In the genomic region with DNA sequence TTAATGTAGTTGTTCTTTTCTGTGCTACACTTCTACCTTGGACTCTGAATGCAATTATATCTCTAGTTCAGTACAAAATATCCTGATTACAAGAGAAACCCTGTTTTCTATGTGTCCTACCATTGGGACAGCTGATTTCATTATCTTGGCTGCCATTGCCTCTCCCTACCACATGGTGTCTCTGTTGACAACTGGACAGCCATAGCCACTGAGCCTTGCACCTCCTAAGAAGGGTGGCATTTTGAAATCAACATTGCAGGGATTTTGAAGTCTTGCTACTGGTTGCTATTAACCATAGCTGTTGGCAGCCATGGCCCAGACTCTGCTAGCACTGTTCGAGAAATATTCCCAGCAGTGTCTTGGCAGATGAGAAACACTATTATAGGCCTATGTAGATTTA, we compare ENCODE assay signal across 8 mouse cellular contexts. TPM values are rescaled to one million over a fixed set of nuclear protein-coding genes. Genes with fewer than 3 reads are reported as not detected.
DNase-seq lines count a peak whose midpoint lies in the region; ATAC-seq and TF ChIP-seq lines count a peak whose summit lies in the region.

No protein-coding gene starts in this region.

- no peak overlapping the region for H3K9ac ChIP-seq in liver, adult 2 months (ENCODE audit: low read depth, low read length)
- H3K9ac ChIP-seq in liver, embryonic 11.5 days (ENCODE audit: low read depth, low read length) = no peak overlapping the region
- H3K9ac ChIP-seq in intestine, embryonic 15.5 days = no peak overlapping the region
- H3K9ac ChIP-seq in midbrain, embryonic 11.5 days (ENCODE audit: low read length) = no peak overlapping the region

- peak; percentile 59 for DNase-seq in liver, adult 2 months (ENCODE audit: extremely low read depth, low read depth, low spot score)
- no peak for DNase-seq in liver, embryonic 11.5 days (ENCODE audit: low spot score)
- DNase-seq in cerebellum, adult 2 months = peak; percentile 36 to 52
- peak; percentile 2 to 37 for DNase-seq in left cerebral cortex, adult 8-10 months (ENCODE audit: low spot score in 2 of 2)
- DNase-seq in midbrain, embryonic 11.5 days (ENCODE audit: low spot score, missing footprints) = peak; percentile 78
- peak; percentile 9 to 56 for DNase-seq in right cerebral cortex, postnatal 36 days (ENCODE audit: low spot score in 2 of 2)

- H3K9me3 ChIP-seq in liver, embryonic 11.5 days (ENCODE audit: control insufficient read depth, low read length) = no peaks in the 10 kb centered on the region
- H3K9me3 ChIP-seq in intestine, embryonic 15.5 days = no peaks in the 10 kb centered on the region
- H3K9me3 ChIP-seq in midbrain, embryonic 11.5 days (ENCODE audit: control insufficient read depth, low read length) = no peaks in the 10 kb centered on the region

- no peaks in the 10 kb centered on the region for H3K4me1 ChIP-seq in liver, adult 2 months (ENCODE audit: control insufficient read depth, insufficient read depth, low read length)
- H3K4me1 ChIP-seq in liver, embryonic 11.5 days (replicated peaks; ENCODE audit: control insufficient read depth, insufficient read depth, low read length) = no peaks in the 10 kb centered on the region
- H3K4me1 ChIP-seq in cerebellum, adult 2 months (ENCODE audit: control insufficient read depth, insufficient read depth, low read length) = no peaks in the 10 kb centered on the region
- H3K4me1 ChIP-seq in intestine, embryonic 15.5 days (replicated peaks) = no peaks in the 10 kb centered on the region
- no peaks in the 10 kb centered on the region for H3K4me1 ChIP-seq in midbrain, embryonic 11.5 days (ENCODE audit: control insufficient read depth, insufficient read depth, low read length)

- no peak for TF ChIP-seq POLR2A in liver, adult 2 months (IDR thresholded peaks at IDR 0.05; ENCODE audit: extremely low read depth, insufficient read depth, low read length)
- no peak for TF ChIP-seq POLR2A in cerebellum, adult 2 months (IDR thresholded peaks at IDR 0.05; ENCODE audit: borderline replicate concordance, insufficient read depth, low read length)

- no peaks in the 10 kb centered on the region for H3K36me3 ChIP-seq in liver, adult 2 months (ENCODE audit: control insufficient read depth, insufficient read depth, low read length)
- H3K36me3 ChIP-seq in liver, embryonic 11.5 days (ENCODE audit: control insufficient read depth, insufficient read depth, low read length) = no peaks in the 10 kb centered on the region
- no peaks in the 10 kb centered on the region for H3K36me3 ChIP-seq in intestine, embryonic 15.5 days
- H3K36me3 ChIP-seq in midbrain, embryonic 11.5 days (ENCODE audit: control insufficient read depth, insufficient read depth, low read length) = no peaks in the 10 kb centered on the region

- no peak overlapping the region for H3K4me3 ChIP-seq in liver, adult 2 months (ENCODE audit: insufficient read depth, low read depth, low read length)
- no peak overlapping the region for H3K4me3 ChIP-seq in liver, embryonic 11.5 days (ENCODE audit: low read depth, low read length)
- H3K4me3 ChIP-seq in cerebellum, adult 2 months (replicated peaks; ENCODE audit: insufficient read depth, low read depth, low read length) = no peak overlapping the region
- no peak overlapping the region for H3K4me3 ChIP-seq in intestine, embryonic 15.5 days (replicated peaks)
- H3K4me3 ChIP-seq in midbrain, embryonic 11.5 days (ENCODE audit: low read depth, low read length) = no peak overlapping the region

- H3K4me2 ChIP-seq in liver, embryonic 11.5 days = no peak overlapping the region
- no peak overlapping the region for H3K4me2 ChIP-seq in intestine, embryonic 15.5 days (replicated peaks)
- no peak overlapping the region for H3K4me2 ChIP-seq in midbrain, embryonic 11.5 days

- no peak for ATAC-seq in liver, embryonic 11.5 days (replicated peaks; ENCODE audit: low FRiP score)
- peak; percentile 93 for ATAC-seq in frontal cortex, adult (ENCODE audit: low TSS enrichment)
- peak; percentile 59 for ATAC-seq in intestine, embryonic 15.5 days
- peak; percentile 85 for ATAC-seq in midbrain, embryonic 11.5 days (ENCODE audit: low FRiP score)

- no peak overlapping the region for H3K27ac ChIP-seq in liver, adult 2 months (replicated peaks; ENCODE audit: insufficient read depth, low read depth, low read length)
- H3K27ac ChIP-seq in liver, embryonic 11.5 days (ENCODE audit: low read depth, low read length) = no peak overlapping the region
- no peak overlapping the region for H3K27ac ChIP-seq in cerebellum, adult 2 months (ENCODE audit: insufficient read depth, low read length)
- H3K27ac ChIP-seq in intestine, embryonic 15.5 days = no peak overlapping the region
- H3K27ac ChIP-seq in midbrain, embryonic 11.5 days (ENCODE audit: low read depth, low read length) = no peak overlapping the region

- TF ChIP-seq CTCF in liver, adult 2 months (IDR thresholded peaks at IDR 0.05; ENCODE audit: low read depth, low read length) = peak; percentile 72
- peak; percentile 79 for TF ChIP-seq CTCF in cerebellum, adult 2 months (IDR thresholded peaks at IDR 0.05; ENCODE audit: borderline replicate concordance, insufficient read depth, low read depth, low read length)

- H3K79me2 ChIP-seq in liver, adult 2 months (ENCODE audit: control insufficient read depth, insufficient read depth, low read length) = no peaks in the 10 kb centered on the region

- WGBS in liver, adult 2 months = 35% methylated on average over 1 of the region's 1 CpGs
- WGBS in liver, embryonic 11.5 days = 37% methylated on average over 1 of the region's 1 CpGs
- WGBS in cerebellum, adult 2 months = 5% methylated on average over 1 of the region's 1 CpGs
- 31% methylated on average over 1 of the region's 1 CpGs for WGBS in intestine, embryonic 15.5 days
- whole genome bisulfite sequencing in midbrain, embryonic 11.5 days = 49% methylated on average over 1 of the region's 1 CpGs

- H3K27me3 ChIP-seq in liver, adult 2 months (ENCODE audit: control insufficient read depth, insufficient read depth, low read length) = no peaks in the 10 kb centered on the region
- H3K27me3 ChIP-seq in liver, embryonic 11.5 days (replicated peaks; ENCODE audit: control insufficient read depth, insufficient read depth, low read length) = no peaks in the 10 kb centered on the region
- no peaks in the 10 kb centered on the region for H3K27me3 ChIP-seq in cerebellum, adult 2 months (ENCODE audit: control insufficient read depth, insufficient read depth, low read length)
- no peaks in the 10 kb centered on the region for H3K27me3 ChIP-seq in intestine, embryonic 15.5 days (replicated peaks)
- H3K27me3 ChIP-seq in midbrain, embryonic 11.5 days (ENCODE audit: control insufficient read depth, insufficient read depth, low read length) = no peaks in the 10 kb centered on the region

RNA-seq across cellular contexts. Expression of a gene that starts 45.1 kb away (rescaled TPM):
- total RNA-seq in liver, adult 2 months (2014; rRNA removed) = 0.13 TPM in 1 of 2 replicates, not detected in the other
- not detected in 2 replicates for polyA plus RNA-seq in liver, adult 2 months (2012; rRNA removed)
- polyA plus RNA-seq in liver, embryonic 11.5 days (2014; fragmentation: Nextera tagmentation; extraction: Ambion mirVana) = 2.4 and 3.8 TPM in 2 replicates
- 183 and 192 TPM in 2 replicates for polyA plus RNA-seq in cerebellum, adult 2 months (2012; rRNA removed)
- 2.4 and 3.9 TPM in 2 replicates for polyA plus RNA-seq in intestine, embryonic 15.5 days (2015; fragmentation: Nextera tagmentation; extraction: Ambion mirVana)
- total RNA-seq in left cerebral cortex, adult 8-10 months (2022) = 100 to 1,000 TPM; 187 to 227 (median 207) TPM
- 10.8 and 11.7 TPM in 2 replicates for polyA plus RNA-seq in midbrain, embryonic 11.5 days (2014; fragmentation: Nextera tagmentation; extraction: Ambion mirVana)

Comparison
In these comparisons a context has a peak if more than half of its experiments do, and no peak if none do; other contexts are left out.
1. RNA of a gene that starts 45.1 kb away (polyA plus RNA-seq): 183 to 192 TPM in cerebellum, adult 2 months; 10.8 to 11.7 TPM in midbrain, embryonic 11.5 days, 2.4 to 3.9 TPM in intestine, embryonic 15.5 days, 2.4 to 3.8 TPM in liver, embryonic 11.5 days and not detected in liver, adult 2 months; every median in the first group is over 10 times any median in the second.